Mouse (Mus musculus) erythroblast, embryonic 14.5 days (primary cell): ENCODE data around the gene Tmem255a.
"Not testable (repeated sequence)": the region's sequence is repeated elsewhere in the genome, so short reads cannot be mapped to it uniquely, and the experiment has no call there.

ENCODE experiments used
- GATA1 ChIP-seq: IDR thresholded peaks from 2 replicates; pipeline ENCODE4 v1.6.1; 2012; ENCODE audit warnings: low read length, inconsistent platforms, mixed read lengths
- TAL1 ChIP-seq: IDR thresholded peaks from 3 replicates; pipeline ENCODE4 v1.6.1; 2012; ENCODE audit warnings: low read length, inconsistent platforms, mixed read lengths

DNA sequence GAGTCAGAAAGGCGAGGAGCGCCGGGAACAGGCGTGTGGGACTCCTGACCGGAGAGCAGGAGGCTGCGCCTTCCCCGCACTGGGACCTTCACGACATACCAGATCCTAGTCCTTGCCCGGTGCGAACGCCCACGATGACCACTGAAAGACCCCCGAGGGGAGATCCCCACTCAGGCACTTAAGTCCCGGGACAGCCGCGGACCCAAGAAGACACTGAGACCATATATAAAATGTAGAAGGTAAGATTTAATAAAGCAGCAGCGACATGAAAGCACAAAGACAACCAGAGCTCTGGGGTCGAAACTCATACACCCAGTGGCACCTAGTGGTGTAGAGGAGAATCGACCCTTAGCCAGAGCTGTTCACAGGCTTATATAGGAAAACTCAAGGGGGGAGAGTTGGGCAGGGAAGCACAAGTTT is 72.3 kb downstream of the Tmem255a start:
- TF ChIP-seq TAL1, GATA1: not testable (repeated sequence)
